Mouse (Mus musculus) thymus, adult 2 months (tissue): ENCODE measurements at regions not wholly inside any gene's neighbourhood (a gene's known extent, or its start where the extent isn't known, plus 50 kb on each side); places are given as distances from the start of the nearest gene placed in this dataset.

ENCODE experiments used
- DNase-seq: peaks from one replicate; pipeline ENCODE4 v3.0.0; 2021
- H3K27ac ChIP-seq: fragments of 200-500 bp; 2 replicates; pipeline ENCODE4 v1.5.1; 2012; ENCODE audit warnings: low read length, control low read depth; ENCODE audit not compliant: control insufficient read depth, insufficient read depth
- H3K27me3 ChIP-seq: fragments of 200-500 bp; 2 replicates; pipeline ENCODE4 v1.6.1; 2012; ENCODE audit warnings: mild to moderate bottlenecking, low read length, moderate library complexity, mixed read lengths; ENCODE audit not compliant: control insufficient read depth, insufficient read depth
- H3K36me3 ChIP-seq: fragments of 200-500 bp; 2 replicates; pipeline ENCODE4 v1.6.1; 2012; ENCODE audit warnings: mild to moderate bottlenecking, low read length, moderate library complexity; ENCODE audit not compliant: control insufficient read depth, insufficient read depth
- H3K4me1 ChIP-seq: fragments of 200-500 bp; replicated peaks from 2 replicates; pipeline ENCODE4 v1.6.1; 2012; ENCODE audit warnings: low read length; ENCODE audit not compliant: control insufficient read depth, insufficient read depth
- H3K4me3 ChIP-seq: fragments of 200-500 bp; 2 replicates; pipeline ENCODE4 v1.5.1; 2012; ENCODE audit warnings: mild to moderate bottlenecking, low read length, control low read depth, moderate library complexity; ENCODE audit not compliant: control insufficient read depth, insufficient read depth
- CTCF ChIP-seq: fragments of 200-500 bp; IDR thresholded peaks from 2 replicates; pipeline ENCODE4 v1.5.1; 2012; ENCODE audit warnings: mild to moderate bottlenecking, control low read depth, low read length, moderate library complexity, borderline replicate concordance; ENCODE audit not compliant: control insufficient read depth, poor library complexity, insufficient read depth; ENCODE audit errors: extremely low read depth
- POLR2A ChIP-seq: fragments of 200-500 bp; IDR thresholded peaks from 2 replicates; pipeline ENCODE4 v1.6.1; 2012; ENCODE audit warnings: mild to moderate bottlenecking, low read length, control low read depth, moderate library complexity; ENCODE audit not compliant: control insufficient read depth, poor library complexity, insufficient read depth; ENCODE audit errors: extremely low read depth
- WGBS: fragments of 180-500 bp; shearing (Covaris S2); methylation state at CpG from one replicate; pipeline ENCODE4 v1.1.7; 2018; 5-methylcytosine and 5-hydroxymethylcytosine counted together

- no peaks in the 10 kb centered on the region for H3K27me3 ChIP-seq
- H3K4me3 ChIP-seq = no peak overlapping the region
- no peak for DNase-seq
- H3K36me3 ChIP-seq = no peaks in the 10 kb centered on the region
- no peaks in the 10 kb centered on the region for H3K4me1 ChIP-seq
- no peak for TF ChIP-seq POLR2A
- TF ChIP-seq CTCF = no peak
- WGBS = 80% methylated on average over 7 of the region's 7 CpGs
- no peak overlapping the region for H3K27ac ChIP-seq
Measured at GRCm38 (mm10) chr15:58718282-58718681, 170.8 kb upstream of the Gm49356 start.

- Histone ChIP-seq H3K36me3 (no peaks in the 10 kb centered on the region), H3K4me1 (no peaks in the 10 kb centered on the region), H3K4me3 (no peak overlapping the region), H3K27ac (no peak overlapping the region), H3K27me3 (no peaks in the 10 kb centered on the region)
- DNase-seq = no peak
- TF ChIP-seq POLR2A (no peak), CTCF (no peak)
- WGBS = 97% methylated on average over 6 of the region's 6 CpGs
Measured at GRCm38 (mm10) chr15:58719410-58719809, 169.7 kb upstream of the Gm49356 start.

- WGBS = 84% methylated on average over 4 of the region's 4 CpGs
- no peak for DNase-seq
- Histone ChIP-seq H3K4me3 (no peak overlapping the region), H3K27ac (no peak overlapping the region), H3K36me3 (no peaks in the 10 kb centered on the region), H3K4me1 (peaks cover 4% of the 10 kb centered on the region), H3K27me3 (no peaks in the 10 kb centered on the region)
- TF ChIP-seq POLR2A (no peak), CTCF (no peak)
Measured at GRCm38 (mm10) chr15:58727041-58727440, 162.1 kb upstream of the Gm49356 start.

- WGBS = 93% methylated on average over 2 of the region's 2 CpGs
Measured at GRCm38 (mm10) chr15:58728264-58728663, 160.8 kb upstream of the Gm49356 start.

GRCm38 (mm10) chr15:58730861-58731260 lies 158.2 kb upstream of the Gm49356 start:
- H3K4me3 ChIP-seq = no peak overlapping the region
- 87% methylated on average over 4 of the region's 4 CpGs for WGBS
- TF ChIP-seq CTCF (no peak), POLR2A (no peak)
- H3K27me3 ChIP-seq = no peaks in the 10 kb centered on the region
- H3K36me3 ChIP-seq = no peaks in the 10 kb centered on the region
- no peak for DNase-seq
- peaks cover 15% of the 10 kb centered on the region for H3K4me1 ChIP-seq
- no peak overlapping the region for H3K27ac ChIP-seq

More at GRCm38 (mm10) chr15:58728264-58728663, 160.8 kb upstream of the Gm49356 start:
- TF ChIP-seq CTCF = no peak
- TF ChIP-seq POLR2A = no peak
- H3K4me1 ChIP-seq = peaks cover 12% of the 10 kb centered on the region
- no peaks in the 10 kb centered on the region for H3K27me3 ChIP-seq
- DNase-seq = no peak
- no peak overlapping the region for H3K27ac ChIP-seq
- no peaks in the 10 kb centered on the region for H3K36me3 ChIP-seq
- H3K4me3 ChIP-seq = no peak overlapping the region

- WGBS = 92% methylated on average over 7 of the region's 7 CpGs
- Histone ChIP-seq H3K4me3 (no peak overlapping the region), H3K36me3 (no peaks in the 10 kb centered on the region), H3K27me3 (no peaks in the 10 kb centered on the region), H3K4me1 (peaks cover 15% of the 10 kb centered on the region), H3K27ac (no peak overlapping the region)
- DNase-seq = no peak
- TF ChIP-seq CTCF (no peak), POLR2A (no peak)
Measured at GRCm38 (mm10) chr15:58731346-58731745, 157.8 kb upstream of the Gm49356 start.
